Mouse (Mus musculus): ENCODE measurements around the gene Slc16a13. TPM values are rescaled to one million over a fixed set of nuclear protein-coding genes. Genes with fewer than 3 reads are reported as not detected.
A peak's percentile ranks its signal among the peaks of the same experiment; 100 is the strongest.

The Slc16a13 gene
- polyA plus RNA-seq, 2 experiments: 9.2 to 9.3 TPM

- Histone ChIP-seq H3K9me3 (ENCODE audit: control insufficient read depth, low read length) (no peaks in the 10 kb centered on the region), H3K9ac (ENCODE audit: low read depth, low read length, severe bottlenecking) (no peak within 1 kb of the TSS), H3K4me1 (ENCODE audit: control insufficient read depth, insufficient read depth, low read length) (peaks cover 12% of the 10 kb centered on the region), H3K36me3 (ENCODE audit: control insufficient read depth, insufficient read depth, low read length) (peaks cover 5% of the 10 kb centered on the region), H3K27ac (replicated peaks; ENCODE audit: low read depth, low read length) (no peak within 1 kb of the TSS), H3K4me2 (replicated peaks; ENCODE audit: low read depth, low read length, severe bottlenecking) (peak within 1 kb of the TSS; percentile 56; the same call in 1 of the 2 replicates), H3K27me3 (ENCODE audit: control insufficient read depth, insufficient read depth, low read length) (peaks cover 39% of the 10 kb centered on the region), H3K4me3 (replicated peaks; ENCODE audit: low read length) (no peak within 1 kb of the TSS)
- DNase-seq (ENCODE audit: low spot score): no peak
- TF ChIP-seq POLR2A (IDR thresholded peaks at IDR 0.05; ENCODE audit: borderline replicate concordance, extremely low read depth, insufficient read depth, insufficient read length): no peak
- no peak for ATAC-seq (ENCODE audit: low FRiP score, low read depth)
- 50% methylated on average over 6 of the region's 6 CpGs for WGBS
Measured at GRCm38 (mm10) chr11:70212423-70212822, 8.4 kb downstream of the Slc16a13 start, which contains the start of gene Slc16a11. Gene Slc16a11, plus strand, starts transcription at chr11:70212752.

DNA sequence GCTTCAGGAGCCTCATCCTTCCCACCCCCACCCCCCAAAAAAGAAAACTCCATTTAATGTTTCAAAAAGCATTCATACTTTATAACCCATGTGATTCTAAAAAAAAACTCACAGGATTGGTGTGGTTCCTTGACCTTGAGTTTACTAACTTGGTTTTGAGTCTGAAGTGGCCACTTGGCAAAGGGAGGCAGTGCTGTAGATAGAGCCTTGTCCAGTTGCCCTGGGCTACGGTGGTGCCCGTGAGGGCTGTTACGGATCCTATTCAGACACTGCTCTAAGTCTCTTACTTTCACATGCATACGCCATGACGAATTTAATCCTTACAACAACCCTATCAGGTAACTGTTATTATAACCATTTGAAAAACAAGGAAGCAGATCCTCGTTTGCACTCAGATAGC is 8.9 kb downstream of the Slc16a13 start:
- no peak for ATAC-seq (ENCODE audit: low FRiP score, low read depth)
- Histone ChIP-seq H3K4me1 (ENCODE audit: control insufficient read depth, insufficient read depth, low read length) (peaks cover 12% of the 10 kb centered on the region), H3K27me3 (ENCODE audit: control insufficient read depth, insufficient read depth, low read length) (peaks cover 37% of the 10 kb centered on the region), H3K9ac (ENCODE audit: low read depth, low read length, severe bottlenecking) (no peak overlapping the region), H3K9me3 (ENCODE audit: control insufficient read depth, low read length) (no peaks in the 10 kb centered on the region), H3K4me3 (replicated peaks; ENCODE audit: low read length) (no peak overlapping the region), H3K36me3 (ENCODE audit: control insufficient read depth, insufficient read depth, low read length) (peaks cover under 1% of the 10 kb centered on the region; the same call in 1 of the 2 replicates), H3K27ac (replicated peaks; ENCODE audit: low read depth, low read length) (no peak overlapping the region), H3K4me2 (replicated peaks; ENCODE audit: low read depth, low read length, severe bottlenecking) (no peak overlapping the region)
- WGBS: 83% methylated on average over 6 of the region's 6 CpGs
- TF ChIP-seq POLR2A (IDR thresholded peaks at IDR 0.05; ENCODE audit: borderline replicate concordance, extremely low read depth, insufficient read depth, insufficient read length): no peak
- no peak for DNase-seq (ENCODE audit: low spot score)

GRCm38 (mm10) chr11:70210681-70211080 is 10.2 kb downstream of the Slc16a13 start:
- H3K4me2 ChIP-seq (replicated peaks; ENCODE audit: low read depth, low read length, severe bottlenecking): no peak overlapping the region
- no peak for DNase-seq (ENCODE audit: low spot score)
- no peak overlapping the region for H3K4me3 ChIP-seq (replicated peaks; ENCODE audit: low read length)
- ATAC-seq (ENCODE audit: low FRiP score, low read depth): no peak
- no peak overlapping the region for H3K9ac ChIP-seq (ENCODE audit: low read depth, low read length, severe bottlenecking)
- no peak for TF ChIP-seq POLR2A (IDR thresholded peaks at IDR 0.05; ENCODE audit: borderline replicate concordance, extremely low read depth, insufficient read depth, insufficient read length)
- H3K9me3 ChIP-seq (ENCODE audit: control insufficient read depth, low read length): no peaks in the 10 kb centered on the region
- no peaks in the 10 kb centered on the region for H3K36me3 ChIP-seq (ENCODE audit: control insufficient read depth, insufficient read depth, low read length)
- no peak overlapping the region for H3K27ac ChIP-seq (replicated peaks; ENCODE audit: low read depth, low read length)
- 83% methylated on average over 2 of the region's 2 CpGs for WGBS
- peaks cover 12% of the 10 kb centered on the region for H3K4me1 ChIP-seq (ENCODE audit: control insufficient read depth, insufficient read depth, low read length)
- peaks cover 26% of the 10 kb centered on the region for H3K27me3 ChIP-seq (ENCODE audit: control insufficient read depth, insufficient read depth, low read length)

- Histone ChIP-seq H3K9ac (ENCODE audit: low read depth, low read length, severe bottlenecking) (no peak overlapping the region), H3K9me3 (ENCODE audit: control insufficient read depth, low read length) (no peaks in the 10 kb centered on the region), H3K4me1 (ENCODE audit: control insufficient read depth, insufficient read depth, low read length) (peaks cover 3% of the 10 kb centered on the region; the same call in 1 of the 2 replicates), H3K4me2 (replicated peaks; ENCODE audit: low read depth, low read length, severe bottlenecking) (no peak overlapping the region), H3K36me3 (ENCODE audit: control insufficient read depth, insufficient read depth, low read length) (no peaks in the 10 kb centered on the region), H3K27ac (replicated peaks; ENCODE audit: low read depth, low read length) (no peak overlapping the region), H3K27me3 (ENCODE audit: control insufficient read depth, insufficient read depth, low read length) (peaks cover 8% of the 10 kb centered on the region), H3K4me3 (replicated peaks; ENCODE audit: low read length) (no peak overlapping the region)
- no peak for ATAC-seq (ENCODE audit: low FRiP score, low read depth)
- 67% methylated on average over 5 of the region's 5 CpGs for WGBS
- no peak for DNase-seq (ENCODE audit: low spot score)
- TF ChIP-seq POLR2A (IDR thresholded peaks at IDR 0.05; ENCODE audit: borderline replicate concordance, extremely low read depth, insufficient read depth, insufficient read length): no peak
Measured at GRCm38 (mm10) chr11:70208778-70209388, 12.0 kb downstream of the Slc16a13 start.

DNA sequence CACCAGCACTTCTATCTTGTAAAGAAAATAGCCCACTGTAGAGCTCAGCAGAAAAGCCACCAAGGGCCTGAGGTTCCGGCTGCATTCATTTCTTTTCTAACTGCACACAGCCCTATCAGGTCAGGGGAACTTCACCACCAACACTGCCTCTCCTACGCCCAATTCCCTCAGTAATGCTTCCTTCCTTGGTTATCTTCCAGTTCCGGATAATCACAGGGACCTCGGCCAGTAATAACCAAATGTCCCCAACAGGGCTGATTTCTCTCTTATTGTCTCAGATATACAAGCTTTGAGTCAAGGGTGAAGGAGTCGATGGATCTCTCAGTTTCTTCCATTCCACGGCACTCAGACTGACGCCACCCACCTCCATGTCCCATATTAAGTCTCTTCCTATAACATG is 13.6 kb downstream of the Slc16a13 start:
- DNase-seq (ENCODE audit: low spot score): no peak
- TF ChIP-seq POLR2A (IDR thresholded peaks at IDR 0.05; ENCODE audit: borderline replicate concordance, extremely low read depth, insufficient read depth, insufficient read length): no peak
- H3K36me3 ChIP-seq (ENCODE audit: control insufficient read depth, insufficient read depth, low read length): no peaks in the 10 kb centered on the region
- WGBS: 83% methylated on average over 7 of the region's 7 CpGs
- no peak overlapping the region for H3K9ac ChIP-seq (ENCODE audit: low read depth, low read length, severe bottlenecking)
- no peak overlapping the region for H3K27ac ChIP-seq (replicated peaks; ENCODE audit: low read depth, low read length)
- no peaks in the 10 kb centered on the region for H3K27me3 ChIP-seq (ENCODE audit: control insufficient read depth, insufficient read depth, low read length)
- H3K4me3 ChIP-seq (replicated peaks; ENCODE audit: low read length): no peak overlapping the region
- no peaks in the 10 kb centered on the region for H3K9me3 ChIP-seq (ENCODE audit: control insufficient read depth, low read length)
- ATAC-seq (ENCODE audit: low FRiP score, low read depth): no peak
- no peaks in the 10 kb centered on the region for H3K4me1 ChIP-seq (ENCODE audit: control insufficient read depth, insufficient read depth, low read length)
- no peak overlapping the region for H3K4me2 ChIP-seq (replicated peaks; ENCODE audit: low read depth, low read length, severe bottlenecking)

Measured in limb, embryonic 14.5 days (tissue).